Mouse (Mus musculus): ENCODE results near the gene Trim17. TPM values are rescaled to one million over a fixed set of nuclear protein-coding genes. Genes with fewer than 3 reads are reported as not detected.

Trim17 gene
- polyA plus RNA-seq, 1 experiment from 2014 or later = 0.76 TPM

Small RNAs within 50 kb of the gene (microRNA-seq; reads per million reads assigned to microRNA genes)
- not detected for gene Gm44313

Other genes starting within 250 kb of the Trim17 start
- not detected in 2 replicates for gene Olfr318, start 230.7 kb upstream of the Trim17 start, polyA plus RNA-seq (2014; fragmentation: Nextera tagmentation; extraction: Ambion mirVana)
- gene Olfr317, start 215.5 kb upstream of the Trim17 start, polyA plus RNA-seq (2014; fragmentation: Nextera tagmentation; extraction: Ambion mirVana) = 0.09 and 0.12 TPM in 2 replicates
- gene Olfr316, start 202.0 kb upstream of the Trim17 start, polyA plus RNA-seq (2014; fragmentation: Nextera tagmentation; extraction: Ambion mirVana) = not detected in 2 replicates
- gene Olfr315, start 181.5 kb upstream of the Trim17 start, polyA plus RNA-seq (2014; fragmentation: Nextera tagmentation; extraction: Ambion mirVana) = not detected in 2 replicates
- gene Olfr314, start 171.7 kb upstream of the Trim17 start, polyA plus RNA-seq (2014; fragmentation: Nextera tagmentation; extraction: Ambion mirVana) = not detected in 2 replicates
- 6.5 and 9.4 TPM in 2 replicates for gene Fam183b, start 152.7 kb upstream of the Trim17 start, polyA plus RNA-seq (2014; fragmentation: Nextera tagmentation; extraction: Ambion mirVana)
- not detected in 2 replicates for gene Olfr313, start 139.7 kb upstream of the Trim17 start, polyA plus RNA-seq (2014; fragmentation: Nextera tagmentation; extraction: Ambion mirVana)
- gene Olfr312, start 125.4 kb upstream of the Trim17 start, polyA plus RNA-seq (2014; fragmentation: Nextera tagmentation; extraction: Ambion mirVana) = not detected in 2 replicates
- not detected in 2 replicates for gene Olfr311, start 115.4 kb upstream of the Trim17 start, polyA plus RNA-seq (2014; fragmentation: Nextera tagmentation; extraction: Ambion mirVana)
- gene Gm12258, start 107.5 kb upstream of the Trim17 start, polyA plus RNA-seq (2014; fragmentation: Nextera tagmentation; extraction: Ambion mirVana) = 24.2 and 25.7 TPM in 2 replicates
- gene 2810021J22Rik, start 87.5 kb upstream of the Trim17 start, polyA plus RNA-seq (2014; fragmentation: Nextera tagmentation; extraction: Ambion mirVana) = 13.6 and 14.6 TPM in 2 replicates
- 8.7 and 9.8 TPM in 2 replicates for gene Zfp39, start 50.5 kb upstream of the Trim17 start, polyA plus RNA-seq (2014; fragmentation: Nextera tagmentation; extraction: Ambion mirVana)
- gene Btnl10, start 36.8 kb upstream of the Trim17 start, polyA plus RNA-seq (2014; fragmentation: Nextera tagmentation; extraction: Ambion mirVana) = not detected in 2 replicates
- gene Rnf187, start 15.8 kb upstream of the Trim17 start, polyA plus RNA-seq (2014; fragmentation: Nextera tagmentation; extraction: Ambion mirVana) = 682 and 743 TPM in 2 replicates
- gene Hist3h2ba, start 5.8 kb upstream of the Trim17 start, polyA plus RNA-seq (2014; fragmentation: Nextera tagmentation; extraction: Ambion mirVana) = 109 and 138 TPM in 2 replicates
- gene Hist3h2a, start within 50 bp of the Trim17 start, polyA plus RNA-seq (2014; fragmentation: Nextera tagmentation; extraction: Ambion mirVana) = 86.9 and 94.9 TPM in 2 replicates
- gene Trim11, start 23.4 kb downstream of the Trim17 start, polyA plus RNA-seq (2014; fragmentation: Nextera tagmentation; extraction: Ambion mirVana) = 18.9 and 22.1 TPM in 2 replicates
- gene Obscn, start 181.7 kb downstream of the Trim17 start, polyA plus RNA-seq (2014; fragmentation: Nextera tagmentation; extraction: Ambion mirVana) = 0.63 and 0.71 TPM in 2 replicates
- gene Iba57, start 209.1 kb downstream of the Trim17 start, polyA plus RNA-seq (2014; fragmentation: Nextera tagmentation; extraction: Ambion mirVana) = 3.4 and 3.7 TPM in 2 replicates
- gene Gjc2, start 228.5 kb downstream of the Trim17 start, polyA plus RNA-seq (2014; fragmentation: Nextera tagmentation; extraction: Ambion mirVana) = 0.12 and 0.35 TPM in 2 replicates
- 248 and 249 TPM in 2 replicates for gene Guk1, start 237.5 kb downstream of the Trim17 start, polyA plus RNA-seq (2014; fragmentation: Nextera tagmentation; extraction: Ambion mirVana)
- 88.2 and 98.7 TPM in 2 replicates for gene Mrpl55, start 247.8 kb downstream of the Trim17 start, polyA plus RNA-seq (2014; fragmentation: Nextera tagmentation; extraction: Ambion mirVana)